Mouse (Mus musculus) megakaryocyte progenitor cell, adult 5-6 weeks (primary cell): ENCODE measurements around the gene Myrf. TPM values are rescaled to one million over a fixed set of nuclear protein-coding genes. Genes with fewer than 3 reads are reported as not detected.

ENCODE experiments used
- ATAC-seq: replicated peaks from 2 replicates; pipeline ENCODE4 v1.8.0; 2016; ENCODE audit warnings: mild to moderate bottlenecking, moderate TSS enrichment, inconsistent platforms; ENCODE audit not compliant: poor library complexity
- total RNA-seq, 2 experiments: library from RNA; stranded (forward) in 1 of 2; stranded (reverse) in 1 of 2; fragments of 157-497, 149-512 nt in 1 of 2; fragments of 200-1000 nt in 1 of 2; gene quantifications; 2 replicates each; pipeline versions ENCODE4 v1.2.3 to v1.2.4; 2015 to 2017

Myrf gene
- total RNA-seq (2015) (not detected in 2 replicates), total RNA-seq (2017) (not detected in 2 replicates)

GRCm38 (mm10) chr19:10240654-10241305, at the start of gene Myrf:
Gene Myrf (minus strand): TSS chr19:10240748.
- ATAC-seq, result peak; percentile 87

- ATAC-seq, result no peak
Observed at GRCm38 (mm10) chr19:10289609-10290150, 49.1 kb upstream of the Myrf start.

- ATAC-seq, result no peak
Observed at GRCm38 (mm10) chr19:10288125-10289040, 47.8 kb upstream of the Myrf start.

- no peak for ATAC-seq
Observed at GRCm38 (mm10) chr19:10286458-10286872, 45.9 kb upstream of the Myrf start.

- no peak for ATAC-seq
Observed at GRCm38 (mm10) chr19:10280771-10281540, 40.4 kb upstream of the Myrf start.

- peak; percentile 79 for ATAC-seq
Observed at GRCm38 (mm10) chr19:10279668-10280067, 39.1 kb upstream of the Myrf start.

GRCm38 (mm10) chr19:10278669-10279324, 38.2 kb upstream of the Myrf start:
- no peak for ATAC-seq

- ATAC-seq, result no peak
Observed at GRCm38 (mm10) chr19:10277759-10278158, 37.2 kb upstream of the Myrf start.

- no peak; the same call in 1 of the 2 replicates for ATAC-seq
Observed at GRCm38 (mm10) chr19:10277331-10277730, 36.8 kb upstream of the Myrf start.

GRCm38 (mm10) chr19:10276483-10277144, 36.1 kb upstream of the Myrf start:
- no peak for ATAC-seq

- ATAC-seq, result no peak
Observed at GRCm38 (mm10) chr19:10274056-10274455, 33.5 kb upstream of the Myrf start.

GRCm38 (mm10) chr19:10272746-10273145, 32.2 kb upstream of the Myrf start:
- 0 out of 2 replicates have a peak, but pooled peaks have one; percentile 23 for ATAC-seq

- no peak for ATAC-seq
Observed at GRCm38 (mm10) chr19:10271592-10271991, 31.0 kb upstream of the Myrf start.

- ATAC-seq, result no peak
Observed at GRCm38 (mm10) chr19:10270356-10270755, 29.8 kb upstream of the Myrf start.

GRCm38 (mm10) chr19:10268851-10269250, 28.3 kb upstream of the Myrf start:
- ATAC-seq, result no peak

- no peak for ATAC-seq
Observed at GRCm38 (mm10) chr19:10267953-10268352, 27.4 kb upstream of the Myrf start.

GRCm38 (mm10) chr19:10267057-10267456, 26.5 kb upstream of the Myrf start:
- ATAC-seq, result no peak

- peak; percentile 88 for ATAC-seq
Observed at GRCm38 (mm10) chr19:10266196-10266850, 25.8 kb upstream of the Myrf start.

- ATAC-seq, result no peak
Observed at GRCm38 (mm10) chr19:10261369-10261768, 20.8 kb upstream of the Myrf start.
